9 mouse cellular contexts compared by ENCODE assay signal in the genomic region with DNA sequence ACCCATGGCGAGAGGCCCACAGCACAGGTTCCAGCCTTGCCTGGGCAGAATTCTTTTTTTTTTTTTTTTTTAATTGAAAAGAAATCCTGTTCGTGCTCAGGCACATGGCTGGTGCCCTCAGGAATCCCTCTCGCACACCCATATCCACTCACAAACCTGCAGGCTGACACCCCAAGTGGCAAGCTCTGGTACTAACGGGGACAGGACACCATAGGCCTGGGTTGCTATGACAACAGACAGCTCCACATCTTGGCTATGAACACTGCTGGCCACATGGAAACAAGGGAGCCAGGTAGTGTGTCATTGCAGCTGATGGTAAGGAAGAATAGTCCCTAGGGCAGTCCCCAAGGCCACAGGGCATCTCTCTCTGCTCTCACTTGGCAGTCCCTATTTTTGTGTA. TPM values are rescaled to one million over a fixed set of nuclear protein-coding genes. Genes with fewer than 3 reads are reported as not detected.
DNase-seq lines count a peak whose midpoint lies in the region; ATAC-seq and TF ChIP-seq lines count a peak whose summit lies in the region.
"Had no signal": no experiment of that assay in that cellular context is flagged by ENCODE, and none has a peak within 500 bp of the region (broad histone marks: within the 10 kb centered on the region; RNA-seq: fewer than 3 reads in every experiment).

No protein-coding gene starts in this region.

- H3K27ac ChIP-seq in intestine, postnatal 0 days (ENCODE audit: low read depth, low read length) = no peak overlapping the region
- no peak overlapping the region for H3K27ac ChIP-seq in intestine, embryonic 15.5 days
- no peak overlapping the region for H3K27ac ChIP-seq in forebrain, embryonic 16.5 days (ENCODE audit: low read length)

- peak; percentile 92 for DNase-seq in R1 (ENCODE audit: low read depth, low spot score)
- no peak for DNase-seq in urinary bladder, postnatal 10 days (ENCODE audit: low spot score)
- no peak for DNase-seq in gastrocnemius, postnatal 10 days
- DNase-seq in heart, adult 8-10 months (ENCODE audit: low spot score) = no peak

- H3K4me2 ChIP-seq in intestine, postnatal 0 days (replicated peaks; ENCODE audit: low read depth) = no peak overlapping the region
- H3K4me2 ChIP-seq in intestine, embryonic 15.5 days (replicated peaks) = no peak overlapping the region
- H3K4me2 ChIP-seq in forebrain, embryonic 16.5 days (ENCODE audit: low read length) = no peak overlapping the region

- no peaks in the 10 kb centered on the region for H3K9me3 ChIP-seq in intestine, postnatal 0 days (ENCODE audit: control insufficient read depth)
- H3K9me3 ChIP-seq in intestine, embryonic 15.5 days = no peaks in the 10 kb centered on the region
- no peaks in the 10 kb centered on the region for H3K9me3 ChIP-seq in forebrain, embryonic 16.5 days (ENCODE audit: control insufficient read depth, low read length)
- H3K9me3 ChIP-seq: megakaryocyte, embryonic 14.5 days had no signal

- H3K27me3 ChIP-seq in intestine, postnatal 0 days (replicated peaks; ENCODE audit: control insufficient read depth, insufficient read depth, low read length) = no peaks in the 10 kb centered on the region
- H3K27me3 ChIP-seq in intestine, embryonic 15.5 days (replicated peaks) = no peaks in the 10 kb centered on the region
- H3K27me3 ChIP-seq in forebrain, embryonic 16.5 days (replicated peaks; ENCODE audit: control insufficient read depth, insufficient read depth, low read length) = no peaks in the 10 kb centered on the region
- H3K27me3 ChIP-seq: megakaryocyte, embryonic 14.5 days had no signal

- no peaks in the 10 kb centered on the region for H3K36me3 ChIP-seq in intestine, postnatal 0 days (ENCODE audit: control insufficient read depth, insufficient read depth)
- H3K36me3 ChIP-seq in intestine, embryonic 15.5 days = no peaks in the 10 kb centered on the region
- no peaks in the 10 kb centered on the region for H3K36me3 ChIP-seq in forebrain, embryonic 16.5 days (ENCODE audit: control insufficient read depth, insufficient read depth)

- H3K9ac ChIP-seq in intestine, postnatal 0 days (ENCODE audit: low read depth, low read length) = no peak overlapping the region
- H3K9ac ChIP-seq in intestine, embryonic 15.5 days = no peak overlapping the region
- no peak overlapping the region for H3K9ac ChIP-seq in forebrain, embryonic 16.5 days (replicated peaks; ENCODE audit: low read depth, low read length)

- H3K4me3 ChIP-seq in intestine, postnatal 0 days (ENCODE audit: low read depth, low read length) = no peak overlapping the region
- no peak overlapping the region for H3K4me3 ChIP-seq in intestine, embryonic 15.5 days (replicated peaks)
- no peak overlapping the region for H3K4me3 ChIP-seq in forebrain, embryonic 16.5 days (replicated peaks; ENCODE audit: low read length)

- peak; percentile 48; the same call in 1 of the 2 replicates for ATAC-seq in intestine, postnatal 0 days
- no peak for ATAC-seq in intestine, embryonic 15.5 days
- ATAC-seq in forebrain, embryonic 16.5 days = peak; percentile 74
- ATAC-seq in megakaryocyte-erythroid progenitor cell, adult 5-6 weeks (replicated peaks; ENCODE audit: low FRiP score, low TSS enrichment, poor library complexity, severe bottlenecking) = peak; percentile 54; the same call in 1 of the 2 replicates

- peak; percentile 53 for TF ChIP-seq CTCF in intestine, postnatal 0 days (IDR thresholded peaks at IDR 0.05; ENCODE audit: low read depth)

- WGBS in intestine, postnatal 0 days = 54% methylated on average over 4 of the region's 4 CpGs
- WGBS in intestine, embryonic 15.5 days = 36% methylated on average over 4 of the region's 4 CpGs
- 28% methylated on average over 4 of the region's 4 CpGs for WGBS in forebrain, embryonic 16.5 days

- no peaks in the 10 kb centered on the region for H3K4me1 ChIP-seq in intestine, postnatal 0 days (replicated peaks; ENCODE audit: control insufficient read depth, insufficient read depth, low read length)
- 0 out of 2 replicates have a peak, but pooled peaks cover 6% of the 10 kb centered on the region for H3K4me1 ChIP-seq in intestine, embryonic 15.5 days (replicated peaks)
- H3K4me1 ChIP-seq in forebrain, embryonic 16.5 days (replicated peaks; ENCODE audit: control insufficient read depth, insufficient read depth, low read length) = peaks cover 5% of the 10 kb centered on the region

RNA-seq across cellular contexts. Expression of a gene that starts 15.9 kb away (rescaled TPM):
- 10.1 and 10.6 TPM in 2 replicates for polyA plus RNA-seq in intestine, postnatal 0 days (2015; fragmentation: Nextera tagmentation; extraction: Ambion mirVana)
- 18.2 and 18.5 TPM in 2 replicates for polyA plus RNA-seq in intestine, embryonic 15.5 days (2015; fragmentation: Nextera tagmentation; extraction: Ambion mirVana)
- polyA plus RNA-seq in forebrain, embryonic 16.5 days (2015; fragmentation: Nextera tagmentation; extraction: Ambion mirVana) = 30.2 and 30.3 TPM in 2 replicates
- 55.9 and 58.6 TPM in 2 replicates for total RNA-seq in megakaryocyte-erythroid progenitor cell, adult 5-6 weeks (2014; fragmentation: Nextera tagmentation)
- 5.9 and 8.3 TPM in 2 replicates for total RNA-seq in megakaryocyte-erythroid progenitor cell, adult 5-6 weeks (2017)
- total RNA-seq in gastrocnemius, postnatal 10 days (2021) = 10 to 100 TPM; 27.7 to 37.6 TPM
- 10 to 100 TPM; 20.4 to 25.3 (median 22.5) TPM for total RNA-seq in heart, adult 8-10 months (2022)

RNA-seq across cellular contexts. Expression of a gene that starts 42.7 kb away (rescaled TPM):
- 4.2 and 5.0 TPM in 2 replicates for polyA plus RNA-seq in intestine, postnatal 0 days (2015; fragmentation: Nextera tagmentation; extraction: Ambion mirVana)
- 8.2 and 8.8 TPM in 2 replicates for polyA plus RNA-seq in intestine, embryonic 15.5 days (2015; fragmentation: Nextera tagmentation; extraction: Ambion mirVana)
- polyA plus RNA-seq in forebrain, embryonic 16.5 days (2015; fragmentation: Nextera tagmentation; extraction: Ambion mirVana) = 4.4 and 7.9 TPM in 2 replicates
- 10.9 and 18.9 TPM in 2 replicates for total RNA-seq in megakaryocyte-erythroid progenitor cell, adult 5-6 weeks (2014; fragmentation: Nextera tagmentation)
- 2.0 and 5.7 TPM in 2 replicates for total RNA-seq in megakaryocyte-erythroid progenitor cell, adult 5-6 weeks (2017)
- total RNA-seq in gastrocnemius, postnatal 10 days (2021) = 1 to 10 TPM; 3.0 to 4.0 TPM
- 1 to 10 TPM; 1.6 to 2.6 (median 2.1) TPM for total RNA-seq in heart, adult 8-10 months (2022)
